Mouse (Mus musculus) megakaryocyte progenitor cell, adult 5-6 weeks (primary cell): Measurements from ENCODE around the gene Jchain. TPM values are rescaled to one million over a fixed set of nuclear protein-coding genes. Genes with fewer than 3 reads are reported as not detected.

Experiments
- ATAC-seq: replicated peaks from 2 replicates; pipeline ENCODE4 v1.8.0; 2016; ENCODE audit warnings: mild to moderate bottlenecking, moderate TSS enrichment, inconsistent platforms; ENCODE audit not compliant: poor library complexity
- total RNA-seq, 2 experiments: library from RNA; stranded (forward) in 1 of 2; stranded (reverse) in 1 of 2; fragments of 157-497, 149-512 nt in 1 of 2; fragments of 200-1000 nt in 1 of 2; gene quantifications; 2 replicates each; pipeline versions ENCODE4 v1.2.3 to v1.2.4; 2015 to 2017

The Jchain gene
- total RNA-seq, 2 experiments from 2014 or later, result 1.5 to 3.3 TPM

DNA sequence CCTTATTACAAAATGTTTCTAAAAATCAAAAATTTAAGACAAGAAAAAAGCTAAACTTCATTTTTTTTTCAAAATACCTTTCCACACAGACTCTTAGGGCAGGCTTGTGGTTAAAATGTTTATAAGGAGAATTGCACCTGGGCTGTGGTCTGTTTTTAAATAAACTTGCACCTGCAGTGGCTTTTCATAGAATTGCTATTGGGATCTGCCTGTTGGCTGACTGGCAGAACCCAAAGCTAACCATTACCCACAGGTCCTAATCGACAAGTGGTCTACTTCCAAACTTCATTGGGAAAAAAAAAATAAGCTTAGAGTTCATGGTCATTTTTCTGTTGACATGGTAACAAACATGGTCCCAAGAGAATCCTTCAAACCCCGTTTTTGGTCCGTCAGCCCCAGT lies 7.0 kb upstream of the Jchain start:
- ATAC-seq, result no peak

GRCm38 (mm10) chr5:88530908-88531307 lies 3.2 kb upstream of the Jchain start:
- no peak for ATAC-seq

- peak; percentile 94 for ATAC-seq
Measured at GRCm38 (mm10) chr5:88519232-88519631, 8.5 kb downstream of the Jchain start.

DNA sequence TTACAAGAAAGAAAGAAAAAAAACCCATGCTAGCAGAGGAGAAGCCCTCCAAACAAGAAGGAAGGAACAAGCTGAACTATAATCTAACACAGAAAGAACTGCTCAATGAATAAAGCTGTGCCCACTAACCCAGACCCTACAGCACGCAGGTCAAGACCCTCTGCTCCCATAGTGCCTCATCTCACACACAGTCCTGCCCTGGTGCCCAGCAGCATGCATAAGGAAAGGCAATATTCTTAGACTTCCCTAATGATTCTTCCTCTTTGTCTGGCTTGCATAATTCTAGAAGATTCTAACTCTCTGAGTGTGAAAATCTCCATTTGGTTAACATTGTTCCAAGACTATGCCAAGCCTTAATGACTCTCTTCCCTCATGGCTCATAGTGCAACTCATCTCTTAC lies 18.7 kb downstream of the Jchain start:
- peak; percentile 90 for ATAC-seq

DNA sequence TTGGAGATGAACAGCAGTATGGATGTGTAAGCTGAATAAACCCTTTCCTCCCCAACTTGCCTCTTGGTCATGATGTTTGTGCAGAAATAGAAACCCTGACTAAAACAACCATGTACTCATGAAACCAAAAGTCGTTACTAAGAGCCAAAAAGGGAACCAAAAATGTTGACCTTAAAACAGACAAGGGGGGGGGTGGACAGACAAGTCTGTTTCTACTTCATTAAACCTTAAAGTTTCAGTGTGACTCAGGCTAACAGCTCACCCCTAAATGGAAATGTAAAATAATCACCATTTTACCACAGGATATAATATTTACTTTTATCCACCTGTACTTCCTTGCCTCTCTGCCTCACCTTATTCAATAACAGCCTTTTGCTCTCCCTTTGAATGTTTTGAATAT lies 19.1 kb downstream of the Jchain start:
- ATAC-seq, result peak; percentile 93

DNA sequence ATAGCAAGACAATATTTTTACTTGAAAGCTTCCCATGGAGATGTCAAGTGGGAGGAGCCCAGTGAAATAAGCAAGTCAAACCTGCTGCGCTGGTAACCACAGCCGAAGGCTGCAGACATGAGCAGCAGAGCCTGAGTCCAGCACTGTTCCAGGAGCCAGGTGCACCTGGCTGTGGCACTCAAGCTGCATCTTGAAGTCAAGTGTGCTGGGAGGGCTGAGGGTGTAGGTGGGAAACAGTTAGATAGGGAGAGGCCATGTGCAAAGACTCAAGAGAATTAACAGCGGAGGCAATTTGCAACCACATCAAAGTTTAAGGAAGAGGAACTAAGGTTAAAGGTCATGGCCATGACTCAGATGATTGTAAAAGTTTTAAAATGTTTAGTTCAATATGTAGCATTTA lies 27.9 kb downstream of the Jchain start:
- ATAC-seq, result peak; percentile 65

- no peak for ATAC-seq
Measured at GRCm38 (mm10) chr5:88491111-88491510, 36.6 kb downstream of the Jchain start.

DNA sequence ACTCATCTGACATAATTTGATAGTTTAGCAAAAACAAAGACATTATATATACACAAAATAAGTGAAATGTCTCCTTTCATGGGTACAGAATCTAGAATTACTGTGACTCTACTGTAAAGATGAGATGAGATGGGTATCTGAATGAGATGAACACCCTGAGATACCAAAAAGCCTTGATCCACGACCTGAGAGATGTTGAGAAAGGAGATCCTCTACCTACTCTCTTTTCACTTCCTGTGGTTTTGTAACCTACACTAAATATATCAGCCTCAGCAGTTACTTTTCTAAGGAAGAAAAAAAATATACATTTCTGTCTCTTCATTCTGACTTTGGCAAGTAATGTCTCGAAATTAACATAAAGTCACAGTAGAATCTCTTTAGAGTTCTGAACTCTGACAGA lies 38.7 kb downstream of the Jchain start:
- no peak for ATAC-seq

DNA sequence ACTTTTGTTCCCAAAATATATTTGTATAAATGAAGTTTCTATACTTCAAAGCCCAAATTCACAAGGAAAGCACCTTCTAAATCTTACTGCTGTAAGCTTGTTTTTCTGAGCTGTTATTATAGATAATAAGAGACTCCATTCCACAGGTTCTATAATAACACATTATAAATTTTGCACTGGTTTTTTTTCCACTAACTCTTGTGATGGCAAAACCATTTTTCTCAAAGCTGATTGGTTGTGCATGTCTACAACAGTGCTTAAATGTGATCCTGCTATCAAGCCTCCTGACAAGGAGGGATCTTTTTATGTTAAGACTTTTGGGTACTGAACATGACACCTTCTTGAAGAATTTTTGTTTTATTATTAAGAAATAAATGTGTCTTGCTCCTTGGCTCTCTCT lies 40.0 kb downstream of the Jchain start, which contains the start of gene Enam:
Gene Enam (plus strand): TSS at position 301 of the 400 bp plus-strand sequence.
- no peak for ATAC-seq

Other genes starting within 250 kb of the Jchain start
- not detected in 2 replicates for gene Prol1, start 210.6 kb downstream of the Jchain start, total RNA-seq (2015)
- gene Prol1, start 210.6 kb downstream of the Jchain start, total RNA-seq (2017), result not detected in 2 replicates
- not detected in 2 replicates for gene Amtn, start 151.8 kb downstream of the Jchain start, total RNA-seq (2015)
- gene Amtn, start 151.8 kb downstream of the Jchain start, total RNA-seq (2017), result not detected in 2 replicates
- not detected in 2 replicates for gene Ambn, start 71.9 kb downstream of the Jchain start, total RNA-seq (2015)
- not detected in 2 replicates for gene Ambn, start 71.9 kb downstream of the Jchain start, total RNA-seq (2017)
- not detected in 2 replicates for gene Enam, start 39.9 kb downstream of the Jchain start, total RNA-seq (2015)
- gene Enam, start 39.9 kb downstream of the Jchain start, total RNA-seq (2017), result not detected in 2 replicates
- gene Utp3, start 26.6 kb upstream of the Jchain start, total RNA-seq (2015), result 87.9 and 92.8 TPM in 2 replicates
- 55.1 and 71.4 TPM in 2 replicates for gene Utp3, start 26.6 kb upstream of the Jchain start, total RNA-seq (2017)
- 6.8 and 7.1 TPM in 2 replicates for gene Rufy3, start 37.1 kb upstream of the Jchain start, total RNA-seq (2015)
- gene Rufy3, start 37.1 kb upstream of the Jchain start, total RNA-seq (2017), result 13.0 and 18.7 TPM in 2 replicates
- 77.0 and 80.8 TPM in 2 replicates for gene Grsf1, start 148.3 kb upstream of the Jchain start, total RNA-seq (2015)
- gene Grsf1, start 148.3 kb upstream of the Jchain start, total RNA-seq (2017), result 72.6 and 74.0 TPM in 2 replicates
- gene Mob1b, start 193.0 kb upstream of the Jchain start, total RNA-seq (2015), result 29.4 and 34.6 TPM in 2 replicates
- 8.7 and 9.0 TPM in 2 replicates for gene Mob1b, start 193.0 kb upstream of the Jchain start, total RNA-seq (2017)
- 44.5 and 48.0 TPM in 2 replicates for gene Dck, start 237.1 kb upstream of the Jchain start, total RNA-seq (2015)
- gene Dck, start 237.1 kb upstream of the Jchain start, total RNA-seq (2017), result 19.6 and 26.6 TPM in 2 replicates